14 mouse cellular contexts compared by ENCODE assay signal in the genomic region with DNA sequence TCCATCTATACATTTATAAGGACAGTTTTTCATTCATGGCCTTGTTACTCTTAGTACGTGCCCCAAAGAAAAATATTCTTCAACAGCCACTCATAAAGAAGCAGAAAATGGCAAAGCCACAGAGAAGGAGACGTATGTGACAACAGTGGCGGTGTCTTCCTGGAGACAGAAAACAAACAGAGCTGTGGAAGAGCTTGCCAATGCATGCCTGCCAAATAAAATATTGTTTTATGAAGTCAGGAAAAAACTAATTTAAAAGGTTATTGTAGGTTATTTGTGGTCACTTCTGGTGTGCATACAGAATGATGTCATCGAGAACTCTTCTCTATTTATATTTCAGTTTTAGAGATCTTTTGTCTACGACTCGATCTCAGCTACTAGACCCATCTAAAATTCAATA.
DNase-seq lines count a peak whose midpoint lies in the region; ATAC-seq lines count a peak whose summit lies in the region.
"Had no signal": no experiment of that assay in that cellular context is flagged by ENCODE, and none has a peak within 500 bp of the region (broad histone marks: within the 10 kb centered on the region; RNA-seq: fewer than 3 reads in every experiment).

No protein-coding gene starts in this region.

- no peak for ATAC-seq in heart, embryonic 12.5 days (ENCODE audit: insufficient number of reproducible peaks, low FRiP score)
- 0 out of 2 replicates have a peak, but pooled peaks have one; percentile 8 for ATAC-seq in lung, embryonic 16.5 days (ENCODE audit: low read depth)
- ATAC-seq: forebrain, embryonic 16.5 days had no signal

- no peak overlapping the region for H3K4me3 ChIP-seq in heart, embryonic 12.5 days
- H3K4me3 ChIP-seq in lung, embryonic 16.5 days (ENCODE audit: low read length), result no peak overlapping the region
- H3K4me3 ChIP-seq: hindbrain, embryonic 12.5 days; liver, embryonic 13.5 days; stomach, embryonic 15.5 days had no signal

- intact Hi-C loops in heart, postnatal 10 days (cut with DNase I), result loop anchor here (5.0 kb wide), 2 partner anchors 210 to 225 kb away; no protein-coding TSS in a partner anchor
- intact Hi-C loops in left cerebral cortex, postnatal 36 days (cut with DNase I), result no loop called here

- no peak overlapping the region for H3K4me2 ChIP-seq in heart, embryonic 12.5 days
- no peak overlapping the region for H3K4me2 ChIP-seq in lung, embryonic 16.5 days (ENCODE audit: low read depth, low read length)
- H3K4me2 ChIP-seq: hindbrain, embryonic 12.5 days; liver, embryonic 13.5 days; stomach, embryonic 15.5 days had no signal

- H3K9ac ChIP-seq in heart, embryonic 12.5 days, result no peak overlapping the region
- no peak overlapping the region for H3K9ac ChIP-seq in lung, embryonic 16.5 days (ENCODE audit: low read length)
- H3K9ac ChIP-seq: hindbrain, embryonic 12.5 days; liver, embryonic 13.5 days; stomach, embryonic 15.5 days had no signal

- 65% methylated on average over 6 of the region's 6 CpGs for WGBS in heart, embryonic 12.5 days
- 35% methylated on average over 6 of the region's 6 CpGs for WGBS in lung, embryonic 16.5 days

- H3K4me1 ChIP-seq in heart, embryonic 12.5 days (replicated peaks), result no peaks in the 10 kb centered on the region
- peaks cover 17% of the 10 kb centered on the region for H3K4me1 ChIP-seq in lung, embryonic 16.5 days (replicated peaks; ENCODE audit: control insufficient read depth, insufficient read depth, low read length)
- H3K4me1 ChIP-seq: liver, embryonic 13.5 days; stomach, embryonic 15.5 days had no signal

- H3K36me3 ChIP-seq in heart, embryonic 12.5 days, result no peaks in the 10 kb centered on the region
- no peaks in the 10 kb centered on the region for H3K36me3 ChIP-seq in lung, embryonic 16.5 days (ENCODE audit: control insufficient read depth, insufficient read depth, low read length)
- H3K36me3 ChIP-seq: hindbrain, embryonic 12.5 days; liver, embryonic 13.5 days; stomach, embryonic 15.5 days had no signal

- peak; percentile 80 to 81 for DNase-seq in heart, adult 9 months (ENCODE audit: low spot score in 2 of 2)
- DNase-seq in lung, postnatal 4 days, result no peak
- peak; percentile 55 to 59 for DNase-seq in heart, postnatal 10 days
- DNase-seq in skeletal muscle tissue, adult 2 months (ENCODE audit: low read depth, low spot score), result peak; percentile 42
- DNase-seq in left cerebral cortex, postnatal 36 days (ENCODE audit: low spot score in 2 of 2), result no peak
- DNase-seq: adrenal gland, postnatal 14 days; cerebellum, postnatal 10 days; kidney, postnatal 10 days; liver, embryonic 13.5 days had no signal

- H3K27me3 ChIP-seq in heart, embryonic 12.5 days (replicated peaks), result no peaks in the 10 kb centered on the region
- no peaks in the 10 kb centered on the region for H3K27me3 ChIP-seq in lung, embryonic 16.5 days (ENCODE audit: control insufficient read depth, insufficient read depth, low read depth, low read length)
- H3K27me3 ChIP-seq: hindbrain, embryonic 12.5 days; liver, embryonic 13.5 days; stomach, embryonic 15.5 days had no signal

- no peak overlapping the region for H3K27ac ChIP-seq in heart, embryonic 12.5 days (ENCODE audit: poor library complexity, severe bottlenecking)
- H3K27ac ChIP-seq in lung, embryonic 16.5 days (ENCODE audit: low read length), result peak overlapping the region; percentile 2; the same call in 1 of the 2 replicates
- H3K27ac ChIP-seq: hindbrain, embryonic 12.5 days; liver, embryonic 13.5 days; stomach, embryonic 15.5 days had no signal

- no peaks in the 10 kb centered on the region for H3K9me3 ChIP-seq in heart, embryonic 12.5 days (replicated peaks)
- H3K9me3 ChIP-seq in lung, embryonic 16.5 days (ENCODE audit: control insufficient read depth, low read length), result no peaks in the 10 kb centered on the region
- H3K9me3 ChIP-seq: hindbrain, embryonic 12.5 days; liver, embryonic 13.5 days; stomach, embryonic 15.5 days had no signal

Comparison
In these comparisons a context has a peak if more than half of its experiments do, and no peak if none do; other contexts are left out.
1. DNase-seq: peak in heart, adult 9 months (2 of 2), heart, postnatal 10 days (2 of 2) and skeletal muscle tissue, adult 2 months (single experiment); none in lung, postnatal 4 days (0 of 2) and left cerebral cortex, postnatal 36 days (0 of 2).